Mouse (Mus musculus): Measurements from ENCODE around the gene Ndufa13.

DNA sequence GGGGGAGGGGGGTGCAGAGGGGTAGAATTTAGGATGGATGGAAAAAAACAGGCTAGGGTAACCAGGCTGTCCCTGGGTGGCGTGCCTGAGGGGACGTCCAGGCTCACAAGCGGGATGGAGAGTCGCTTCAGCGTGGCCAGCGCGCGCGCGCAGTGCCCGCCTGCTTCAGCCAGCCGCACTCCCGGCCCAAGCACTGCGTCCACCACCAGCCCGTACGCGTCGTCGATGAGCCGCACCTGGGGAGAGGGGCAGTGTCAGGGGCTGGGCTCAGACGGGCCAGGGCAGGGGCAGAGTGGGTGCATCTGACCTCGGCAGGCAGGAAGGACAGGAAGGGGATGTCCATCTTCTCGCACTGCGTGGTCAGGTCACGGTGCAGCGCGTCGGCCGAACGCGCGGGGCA lies 13.5 kb downstream of the Ndufa13 start:
- TF ChIP-seq CTCF (IDR thresholded peaks at IDR 0.05; ENCODE audit: control insufficient read depth, insufficient read depth, insufficient replicate concordance, low read depth, low read length), result no peak
- no peak for TF ChIP-seq POLR2A (IDR thresholded peaks at IDR 0.05; ENCODE audit: control insufficient read depth, low read depth, low read length)
